Mouse (Mus musculus): ENCODE data around the gene Esd. TPM values are rescaled to one million over a fixed set of nuclear protein-coding genes. Genes with fewer than 3 reads are reported as not detected.

Gene Esd
- polyA plus RNA-seq, 2 experiments = 174 to 315 TPM

DNA sequence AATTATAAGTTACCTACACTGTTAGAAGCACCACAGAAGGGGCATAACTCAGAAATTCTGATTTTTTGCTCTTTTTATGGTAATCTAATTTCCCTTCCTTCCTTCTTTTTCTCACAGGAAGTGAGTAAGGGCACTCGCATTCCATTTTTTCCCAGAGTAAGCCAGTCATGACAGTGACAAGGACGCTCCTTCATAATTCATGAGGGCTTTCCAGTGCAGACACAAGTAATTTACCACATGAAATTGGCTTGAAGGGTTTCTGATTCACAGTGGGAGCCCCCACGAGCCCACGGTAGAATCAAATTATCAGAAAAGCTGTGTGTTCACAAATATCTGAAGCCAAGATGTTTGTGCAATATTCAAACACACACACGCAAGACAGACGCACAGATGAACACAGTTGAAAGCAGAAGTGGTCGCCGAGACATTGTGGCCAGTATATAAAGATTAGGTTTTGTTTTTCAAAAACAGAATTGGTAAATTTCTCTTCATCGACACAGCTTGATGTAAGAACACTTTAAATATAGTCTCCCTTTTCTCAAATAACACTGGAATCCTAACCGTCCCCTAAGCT lies 42.0 kb downstream of the Esd start:
- H3K27me3 ChIP-seq (ENCODE audit: control insufficient read depth, insufficient read depth, low read length) = no peaks in the 10 kb centered on the region

DNA sequence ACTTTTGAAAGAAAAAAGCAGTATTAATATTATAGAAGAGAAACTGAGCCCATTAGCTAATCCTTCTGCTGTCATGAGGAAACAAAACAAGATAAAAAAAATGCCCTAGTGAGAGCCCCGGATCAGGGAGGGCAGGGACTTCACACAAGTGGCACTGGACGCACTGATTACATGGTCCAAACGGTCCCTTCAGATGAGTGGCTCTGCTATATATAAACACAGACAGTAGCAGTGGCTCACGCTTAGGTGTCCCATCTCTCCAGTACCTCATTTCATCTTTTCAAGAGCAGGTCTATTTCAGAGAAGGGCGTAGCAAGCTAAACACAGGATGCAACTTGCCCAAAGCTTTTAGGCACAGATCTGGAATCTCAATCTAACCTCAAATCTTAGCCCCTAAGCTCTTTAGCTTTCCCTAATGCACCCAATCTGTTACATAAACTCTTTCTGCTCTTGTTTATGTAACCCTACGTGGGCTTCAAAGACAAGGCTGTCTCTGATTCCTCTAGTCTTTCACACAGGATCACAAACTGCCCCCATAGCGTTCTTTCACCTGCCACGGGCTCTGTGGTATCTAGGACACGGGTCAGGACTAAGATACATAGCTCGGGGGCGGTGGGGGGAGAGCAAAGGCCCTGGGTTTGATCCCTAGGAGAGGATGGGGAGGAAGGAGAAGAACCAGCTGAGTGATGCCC lies 52.3 kb downstream of the Esd start:
- Histone ChIP-seq H3K36me3 (ENCODE audit: control insufficient read depth, insufficient read depth, low read length) (peaks cover 14% of the 10 kb centered on the region), H3K27ac (replicated peaks; ENCODE audit: low read depth, low read length) (no peak overlapping the region), H3K4me3 (replicated peaks; ENCODE audit: low read length) (no peak overlapping the region), H3K4me1 (ENCODE audit: control insufficient read depth, insufficient read depth, low read length) (no peaks in the 10 kb centered on the region), H3K9me3 (ENCODE audit: control insufficient read depth, low read length) (no peaks in the 10 kb centered on the region), H3K4me2 (replicated peaks; ENCODE audit: low read depth, low read length, severe bottlenecking) (no peak overlapping the region), H3K9ac (ENCODE audit: low read depth, low read length, severe bottlenecking) (no peak overlapping the region), H3K27me3 (ENCODE audit: control insufficient read depth, insufficient read depth, low read length) (no peaks in the 10 kb centered on the region)
- no peak for TF ChIP-seq POLR2A (IDR thresholded peaks at IDR 0.05; ENCODE audit: borderline replicate concordance, extremely low read depth, insufficient read depth, insufficient read length)
- ATAC-seq (ENCODE audit: low FRiP score, low read depth) (no peak), DNase-seq (ENCODE audit: low spot score) (no peak)
- WGBS = 86% methylated on average over 11 of the region's 11 CpGs

More for the DNA sequence above, 42.0 kb downstream of the Esd start:
- Histone ChIP-seq H3K36me3 (ENCODE audit: control insufficient read depth, insufficient read depth, low read length) (peaks cover 33% of the 10 kb centered on the region), H3K4me3 (replicated peaks; ENCODE audit: low read length) (no peak overlapping the region), H3K9ac (ENCODE audit: low read depth, low read length, severe bottlenecking) (no peak overlapping the region), H3K4me2 (replicated peaks; ENCODE audit: low read depth, low read length, severe bottlenecking) (no peak overlapping the region), H3K27ac (replicated peaks; ENCODE audit: low read depth, low read length) (no peak overlapping the region), H3K4me1 (ENCODE audit: control insufficient read depth, insufficient read depth, low read length) (no peaks in the 10 kb centered on the region), H3K9me3 (ENCODE audit: control insufficient read depth, low read length) (no peaks in the 10 kb centered on the region)
- DNase-seq (ENCODE audit: low spot score) (no peak), ATAC-seq (ENCODE audit: low FRiP score, low read depth) (no peak)
- no peak for TF ChIP-seq POLR2A (IDR thresholded peaks at IDR 0.05; ENCODE audit: borderline replicate concordance, extremely low read depth, insufficient read depth, insufficient read length)
- WGBS = 83% methylated on average over 10 of the region's 10 CpGs

DNA sequence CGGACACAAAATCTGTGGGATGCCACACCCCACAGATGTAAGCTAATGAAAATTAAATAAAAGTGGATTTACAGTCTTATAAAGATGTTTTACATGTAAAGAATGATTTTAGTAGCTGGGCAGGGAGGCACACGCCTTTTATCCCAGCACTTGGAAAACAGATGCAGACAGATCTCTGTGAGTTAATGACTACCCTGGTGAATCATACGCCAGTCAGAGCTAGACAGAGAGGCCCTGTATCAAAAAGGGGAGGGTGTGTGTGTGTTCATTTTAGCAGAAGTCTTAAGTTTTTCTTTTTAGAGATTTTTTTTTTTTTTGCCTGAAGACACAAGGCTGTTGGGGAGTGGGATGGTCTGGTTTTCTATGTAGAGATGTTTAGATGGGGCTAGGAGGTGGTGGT lies 55.6 kb downstream of the Esd start:
- no peak for TF ChIP-seq POLR2A (IDR thresholded peaks at IDR 0.05; ENCODE audit: borderline replicate concordance, extremely low read depth, insufficient read depth, insufficient read length)
- Histone ChIP-seq H3K9ac (ENCODE audit: low read depth, low read length, severe bottlenecking) (no peak overlapping the region), H3K9me3 (ENCODE audit: control insufficient read depth, low read length) (no peaks in the 10 kb centered on the region), H3K4me3 (replicated peaks; ENCODE audit: low read length) (no peak overlapping the region), H3K4me1 (ENCODE audit: control insufficient read depth, insufficient read depth, low read length) (no peaks in the 10 kb centered on the region), H3K36me3 (ENCODE audit: control insufficient read depth, insufficient read depth, low read length) (peaks cover 15% of the 10 kb centered on the region), H3K27me3 (ENCODE audit: control insufficient read depth, insufficient read depth, low read length) (no peaks in the 10 kb centered on the region), H3K4me2 (replicated peaks; ENCODE audit: low read depth, low read length, severe bottlenecking) (no peak overlapping the region), H3K27ac (replicated peaks; ENCODE audit: low read depth, low read length) (no peak overlapping the region)
- 56% methylated on average over 3 of the region's 3 CpGs for WGBS
- no peak for DNase-seq (ENCODE audit: low spot score)
- ATAC-seq (ENCODE audit: low FRiP score, low read depth) = no peak

DNA sequence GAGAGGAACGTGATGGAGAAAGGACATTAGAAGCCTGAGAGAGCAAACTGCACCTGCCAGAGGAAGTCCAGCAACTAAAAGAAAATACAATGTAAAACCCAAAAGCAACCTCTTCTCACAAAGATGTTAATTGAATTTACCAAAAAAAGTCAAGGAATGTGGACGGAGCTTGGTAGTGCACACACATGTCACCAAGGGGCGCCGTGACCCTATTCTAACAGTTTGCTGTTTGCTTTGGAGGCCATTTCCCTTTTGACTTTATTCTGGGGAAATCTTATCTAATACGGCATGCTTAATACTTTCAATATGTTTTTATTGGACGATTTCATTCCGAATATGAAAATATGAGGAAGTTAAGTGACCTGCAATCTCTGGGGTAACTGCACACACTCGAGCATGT lies 56.7 kb downstream of the Esd start:
- Histone ChIP-seq H3K4me3 (replicated peaks; ENCODE audit: low read length) (no peak overlapping the region), H3K4me2 (replicated peaks; ENCODE audit: low read depth, low read length, severe bottlenecking) (no peak overlapping the region), H3K4me1 (ENCODE audit: control insufficient read depth, insufficient read depth, low read length) (no peaks in the 10 kb centered on the region), H3K27me3 (ENCODE audit: control insufficient read depth, insufficient read depth, low read length) (no peaks in the 10 kb centered on the region), H3K9ac (ENCODE audit: low read depth, low read length, severe bottlenecking) (no peak overlapping the region), H3K9me3 (ENCODE audit: control insufficient read depth, low read length) (no peaks in the 10 kb centered on the region), H3K36me3 (ENCODE audit: control insufficient read depth, insufficient read depth, low read length) (peaks cover 23% of the 10 kb centered on the region), H3K27ac (replicated peaks; ENCODE audit: low read depth, low read length) (no peak overlapping the region)
- TF ChIP-seq POLR2A (IDR thresholded peaks at IDR 0.05; ENCODE audit: borderline replicate concordance, extremely low read depth, insufficient read depth, insufficient read length) = no peak
- DNase-seq (ENCODE audit: low spot score) (peak; percentile 20), ATAC-seq (ENCODE audit: low FRiP score, low read depth) (no peak)
- 77% methylated on average over 8 of the region's 8 CpGs for WGBS

DNA sequence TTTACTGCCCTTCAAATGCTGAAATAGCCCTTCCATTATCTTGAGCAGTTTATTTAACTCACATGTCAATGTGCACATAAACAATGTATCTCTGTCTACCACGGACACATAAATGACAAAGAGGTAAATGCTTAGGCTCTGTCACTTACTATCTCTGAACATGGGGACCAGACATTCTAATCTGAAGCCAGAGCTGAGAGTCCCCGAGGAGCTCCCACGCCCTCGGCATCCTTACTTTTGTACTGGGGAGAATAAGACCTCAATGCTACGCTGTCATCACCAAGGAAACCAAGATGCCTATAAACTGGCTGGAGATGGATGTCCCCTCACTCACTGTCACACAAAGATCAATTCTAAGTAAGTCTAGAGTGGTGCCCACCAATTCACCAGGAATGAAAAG lies 58.4 kb downstream of the Esd start:
- Histone ChIP-seq H3K36me3 (ENCODE audit: control insufficient read depth, insufficient read depth, low read length) (peaks cover 13% of the 10 kb centered on the region), H3K4me3 (replicated peaks; ENCODE audit: low read length) (no peak overlapping the region), H3K27ac (replicated peaks; ENCODE audit: low read depth, low read length) (no peak overlapping the region), H3K9ac (ENCODE audit: low read depth, low read length, severe bottlenecking) (no peak overlapping the region), H3K4me2 (replicated peaks; ENCODE audit: low read depth, low read length, severe bottlenecking) (no peak overlapping the region), H3K4me1 (ENCODE audit: control insufficient read depth, insufficient read depth, low read length) (no peaks in the 10 kb centered on the region), H3K27me3 (ENCODE audit: control insufficient read depth, insufficient read depth, low read length) (no peaks in the 10 kb centered on the region), H3K9me3 (ENCODE audit: control insufficient read depth, low read length) (no peaks in the 10 kb centered on the region)
- WGBS = 88% methylated on average over 5 of the region's 5 CpGs
- DNase-seq (ENCODE audit: low spot score) (no peak), ATAC-seq (ENCODE audit: low FRiP score, low read depth) (no peak)
- TF ChIP-seq POLR2A (IDR thresholded peaks at IDR 0.05; ENCODE audit: borderline replicate concordance, extremely low read depth, insufficient read depth, insufficient read length) = no peak
